Mouse (Mus musculus) heart, adult 2 months (tissue): Measurements from ENCODE around the gene Padi3. TPM values are rescaled to one million over a fixed set of nuclear protein-coding genes. Genes with fewer than 3 reads are reported as not detected.

Source experiments
- DNase-seq, 2 experiments: peaks; one replicate each; pipeline ENCODE4 v3.0.0; 2021
- H3K27ac ChIP-seq: fragments of 200-600 bp; 2 replicates; pipeline ENCODE4 v1.8.1; 2022
- H3K27me3 ChIP-seq: fragments of 200-500 bp; 2 replicates; pipeline ENCODE4 v1.6.1; 2012; ENCODE audit warnings: mild to moderate bottlenecking, low read length, inconsistent platforms, mixed read lengths; ENCODE audit not compliant: control insufficient read depth, insufficient read depth
- H3K36me3 ChIP-seq: fragments of 200-500 bp; 2 replicates; pipeline ENCODE4 v1.6.1; 2012; ENCODE audit warnings: low read length, inconsistent platforms; ENCODE audit not compliant: control insufficient read depth, insufficient read depth
- H3K4me1 ChIP-seq: fragments of 200-500 bp; 2 replicates; pipeline ENCODE4 v1.6.1; 2011; ENCODE audit warnings: low read length; ENCODE audit not compliant: control insufficient read depth, insufficient read depth
- H3K4me3 ChIP-seq: fragments of 200-600 bp; 2 replicates; pipeline ENCODE4 v1.8.1; 2022
- H3K79me2 ChIP-seq: fragments of 200-500 bp; replicated peaks from 2 replicates; pipeline ENCODE4 v1.6.1; 2012; ENCODE audit warnings: mild to moderate bottlenecking, inconsistent platforms, low read length, moderate library complexity, mixed read lengths; ENCODE audit not compliant: control insufficient read depth, insufficient read depth
- H3K9ac ChIP-seq: fragments of 200-500 bp; 2 replicates; pipeline ENCODE4 v1.6.1; 2012; ENCODE audit warnings: low read depth, mild to moderate bottlenecking, control low read depth, inconsistent platforms, low read length, mixed read lengths
- CTCF ChIP-seq: fragments of 200-600 bp; IDR thresholded peaks from 2 replicates; pipeline ENCODE4 v1.8.1; 2022; ENCODE audit warnings: antibody characterized with exemption, mild to moderate bottlenecking, moderate library complexity
- EP300 ChIP-seq: fragments of 200-500 bp; IDR thresholded peaks from 2 replicates; pipeline ENCODE4 v1.6.1; 2011; ENCODE audit warnings: low read depth, low read length, control low read depth; ENCODE audit not compliant: insufficient read depth
- POLR2A ChIP-seq: fragments of 200-500 bp; IDR thresholded peaks from 2 replicates; pipeline ENCODE4 v1.6.1; 2011; ENCODE audit warnings: mild to moderate bottlenecking, low read depth, low read length, control low read depth; ENCODE audit not compliant: insufficient read depth
- WGBS: fragments of 180-500 bp; shearing (Covaris S2); methylation state at CpG from one replicate; pipeline ENCODE4 v1.1.7; 2018; 5-methylcytosine and 5-hydroxymethylcytosine counted together
- intact Hi-C: fragments of 180-260 bp; cut with DNase I; formaldehyde crosslinking; loops from one replicate; pipeline ENCODE4 v1.15.1; 2025
- polyA plus RNA-seq: library from polyadenylated mRNA; depleted of rRNA; stranded (reverse); fragments of >200 nt; gene quantifications from 2 replicates; pipeline ENCODE4 v1.2.3, GENCODE M21; 2012
- total RNA-seq, 2 experiments: library from RNA; stranded (reverse); gene quantifications; 2 replicates each; pipeline ENCODE4 v1.2.3; 2021

The Padi3 gene
- total and polyA plus RNA-seq, 3 experiments: 0.09 to 0.16 TPM; not detected in 1

- no peak overlapping the region for H3K4me3 ChIP-seq
- no peaks in the 10 kb centered on the region for H3K79me2 ChIP-seq
- TF ChIP-seq POLR2A (no peak), CTCF (no peak), EP300 (no peak)
- H3K27ac ChIP-seq: no peak overlapping the region
- H3K27me3 ChIP-seq: no peaks in the 10 kb centered on the region
- no peaks in the 10 kb centered on the region for H3K4me1 ChIP-seq
- intact Hi-C loops: no loop called here
- no peak for DNase-seq
- no peak overlapping the region for H3K9ac ChIP-seq
- WGBS: 78% methylated on average over 9 of the region's 9 CpGs
- no peaks in the 10 kb centered on the region for H3K36me3 ChIP-seq
Observed at GRCm38 (mm10) chr4:140804601-140805000, 5.8 kb downstream of the Padi3 start.

- H3K27me3 ChIP-seq: no peaks in the 10 kb centered on the region
- 80% methylated on average over 3 of the region's 3 CpGs for WGBS
- H3K4me3 ChIP-seq: no peak overlapping the region
- no peak for TF ChIP-seq EP300
- no peak for TF ChIP-seq CTCF
- TF ChIP-seq POLR2A: no peak
- no peaks in the 10 kb centered on the region for H3K36me3 ChIP-seq
- H3K27ac ChIP-seq: no peak overlapping the region
- no peak for DNase-seq
- no peaks in the 10 kb centered on the region for H3K4me1 ChIP-seq
- H3K79me2 ChIP-seq: no peaks in the 10 kb centered on the region
- no peak overlapping the region for H3K9ac ChIP-seq
- intact Hi-C loops: no loop called here
Observed at GRCm38 (mm10) chr4:140801364-140801763, 9.1 kb downstream of the Padi3 start.

GRCm38 (mm10) chr4:140796786-140797185 lies 13.7 kb downstream of the Padi3 start:
- Histone ChIP-seq H3K36me3 (no peaks in the 10 kb centered on the region), H3K9ac (no peak overlapping the region), H3K4me3 (no peak overlapping the region), H3K27ac (no peak overlapping the region), H3K4me1 (no peaks in the 10 kb centered on the region), H3K27me3 (no peaks in the 10 kb centered on the region), H3K79me2 (no peaks in the 10 kb centered on the region)
- TF ChIP-seq EP300 (no peak), POLR2A (no peak)
- 63% methylated on average over 3 of the region's 3 CpGs for WGBS
- no peak for DNase-seq
- intact Hi-C loops: no loop called here

GRCm38 (mm10) chr4:140794678-140795077 lies 15.8 kb downstream of the Padi3 start:
- Histone ChIP-seq H3K79me2 (no peaks in the 10 kb centered on the region), H3K4me1 (no peaks in the 10 kb centered on the region), H3K4me3 (no peak overlapping the region), H3K27me3 (no peaks in the 10 kb centered on the region), H3K9ac (no peak overlapping the region), H3K36me3 (no peaks in the 10 kb centered on the region), H3K27ac (no peak overlapping the region)
- 64% methylated on average over 9 of the region's 9 CpGs for WGBS
- no peak for DNase-seq
- TF ChIP-seq CTCF (no peak), POLR2A (no peak), EP300 (no peak)
- intact Hi-C loops: no loop called here

- DNase-seq: no peak
- H3K79me2 ChIP-seq: no peaks in the 10 kb centered on the region
- intact Hi-C loops: no loop called here
- no peaks in the 10 kb centered on the region for H3K27me3 ChIP-seq
- H3K27ac ChIP-seq: no peak overlapping the region
- no peak overlapping the region for H3K4me3 ChIP-seq
- no peaks in the 10 kb centered on the region for H3K4me1 ChIP-seq
- H3K36me3 ChIP-seq: no peaks in the 10 kb centered on the region
- TF ChIP-seq EP300 (no peak), CTCF (0 out of 2 replicates have a peak, but pooled peaks have one; percentile 1)
- 73% methylated on average over 9 of the region's 9 CpGs for WGBS
- no peak overlapping the region for H3K9ac ChIP-seq
Observed at GRCm38 (mm10) chr4:140793795-140794194, 16.7 kb downstream of the Padi3 start.

GRCm38 (mm10) chr4:140792584-140792983 lies 17.9 kb downstream of the Padi3 start:
- intact Hi-C loops: no loop called here
- TF ChIP-seq EP300: no peak
- TF ChIP-seq CTCF: no peak
- TF ChIP-seq POLR2A: no peak
- no peaks in the 10 kb centered on the region for H3K4me1 ChIP-seq
- no peak overlapping the region for H3K4me3 ChIP-seq
- H3K36me3 ChIP-seq: no peaks in the 10 kb centered on the region
- H3K27me3 ChIP-seq: no peaks in the 10 kb centered on the region
- no peak overlapping the region for H3K9ac ChIP-seq
- no peaks in the 10 kb centered on the region for H3K79me2 ChIP-seq
- no peak overlapping the region for H3K27ac ChIP-seq
- WGBS: 79% methylated on average over 7 of the region's 7 CpGs
- DNase-seq: no peak

- intact Hi-C loops: no loop called here
- Histone ChIP-seq H3K79me2 (no peaks in the 10 kb centered on the region), H3K27ac (no peak overlapping the region), H3K36me3 (no peaks in the 10 kb centered on the region), H3K9ac (no peak overlapping the region), H3K27me3 (no peaks in the 10 kb centered on the region), H3K4me3 (no peak overlapping the region), H3K4me1 (no peaks in the 10 kb centered on the region)
- TF ChIP-seq EP300 (no peak), CTCF (no peak), POLR2A (no peak)
- peak in 1 of 2 experiments; percentile 28 for DNase-seq
- 87% methylated on average over 16 of the region's 16 CpGs for WGBS
Observed at GRCm38 (mm10) chr4:140791071-140791470, 19.4 kb downstream of the Padi3 start.
